Mouse (Mus musculus): Measurements from ENCODE around the gene Dctn2. TPM values are rescaled to one million over a fixed set of nuclear protein-coding genes. Genes with fewer than 3 reads are reported as not detected.
"Not testable (repeated sequence)": the region's sequence is repeated elsewhere in the genome, so short reads cannot be mapped to it uniquely, and the experiment has no call there.

Gene Dctn2
- total RNA-seq, 2 experiments from 2014 or later = 253 to 259 TPM

DNA sequence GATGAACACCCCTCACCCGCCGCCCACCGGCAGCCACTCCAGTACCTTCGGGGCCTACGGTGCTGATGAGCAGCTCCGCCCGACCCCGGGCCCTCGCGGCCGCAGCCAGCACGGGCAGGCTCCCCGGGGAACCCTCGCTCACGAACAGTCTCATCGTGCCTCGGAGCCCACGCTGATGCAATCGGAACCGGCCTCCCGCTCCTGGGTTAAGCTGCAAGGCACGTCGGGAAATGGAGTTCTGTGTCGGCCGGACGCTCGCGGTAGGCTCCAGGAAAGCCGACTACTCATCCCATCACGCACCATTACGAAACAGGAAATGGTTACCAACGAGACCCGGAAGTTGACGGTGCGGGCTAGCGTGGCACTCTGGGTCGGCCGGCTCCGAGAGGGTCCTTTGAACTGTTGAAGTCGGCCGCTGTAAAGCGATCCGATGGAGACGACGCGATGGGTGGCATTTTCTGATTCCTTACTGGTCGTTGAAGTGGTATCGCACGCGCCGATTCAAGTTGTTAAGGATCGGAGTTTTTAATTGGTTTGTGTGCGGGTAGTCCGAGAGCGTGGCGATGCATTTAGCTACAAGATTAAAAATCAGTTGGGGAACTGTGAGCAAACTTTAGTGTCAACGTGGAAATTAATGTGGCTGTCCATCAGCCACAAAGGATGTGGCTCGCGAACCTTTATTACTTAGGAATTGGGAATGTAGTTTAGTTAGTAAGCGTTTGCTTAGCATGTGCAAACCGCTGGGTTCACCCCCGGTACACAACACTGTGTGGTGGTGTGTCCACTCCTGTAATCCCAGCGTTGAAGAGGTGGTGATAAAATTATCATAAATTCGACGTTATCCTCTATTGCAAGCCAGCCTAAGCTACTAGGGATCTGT, 45.5 kb downstream of the Dctn2 start, which contains the start of gene Mars:
TSS of gene Mars (minus strand) at position 311 of the 880 bp plus-strand sequence.
- peak; percentile 94 to 98 for DNase-seq (ENCODE audit: low spot score in 2 of 2)

DNA sequence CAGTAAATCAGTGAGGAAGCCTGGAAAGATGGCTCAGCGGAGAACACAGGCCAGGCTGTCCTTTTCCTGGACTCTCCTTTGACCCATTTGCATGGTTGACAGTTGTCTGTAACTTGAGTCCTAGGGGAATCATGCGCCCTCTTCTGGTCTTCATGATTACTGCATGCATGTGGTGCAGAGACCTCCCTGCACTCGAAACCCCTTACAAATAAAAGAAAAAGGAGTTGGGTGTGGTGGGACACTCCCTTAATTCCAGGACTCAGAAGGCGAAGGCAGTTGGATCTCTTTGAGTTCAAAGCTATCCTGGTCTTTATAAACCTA, 46.1 kb downstream of the Dctn2 start:
- peak; percentile 54 to 90 for DNase-seq (ENCODE audit: low spot score in 2 of 2)

DNA sequence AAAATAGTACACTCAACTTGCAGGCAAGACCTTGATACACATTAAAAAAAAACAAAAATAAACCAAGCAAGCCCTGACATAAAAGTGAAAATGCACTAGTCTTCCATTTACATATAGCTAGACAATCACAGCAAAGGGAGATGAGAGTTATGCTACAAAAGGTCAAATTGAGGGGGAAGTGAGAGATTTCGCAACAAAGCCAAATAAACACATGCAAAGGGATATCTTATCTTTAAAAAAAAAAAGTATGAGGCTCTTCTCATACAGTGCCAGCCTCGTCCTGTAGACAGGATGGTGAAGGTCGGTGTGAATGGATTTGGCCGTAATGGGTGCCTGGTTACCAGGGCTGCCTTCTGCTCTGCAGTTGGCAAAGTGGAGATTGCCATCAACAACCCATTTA, 46.7 kb downstream of the Dctn2 start:
- DNase-seq (ENCODE audit: low spot score in 2 of 2) = no peak

GRCm38 (mm10) chr10:127313516-127313915, 47.3 kb downstream of the Dctn2 start:
- DNase-seq (ENCODE audit: low spot score in 2 of 2) = not testable (repeated sequence)

- DNase-seq (ENCODE audit: low spot score in 2 of 2) = not testable (repeated sequence)
These were observed 48.8 kb downstream of the Dctn2 start for GRCm38 (mm10) chr10:127314950-127315349.

DNA sequence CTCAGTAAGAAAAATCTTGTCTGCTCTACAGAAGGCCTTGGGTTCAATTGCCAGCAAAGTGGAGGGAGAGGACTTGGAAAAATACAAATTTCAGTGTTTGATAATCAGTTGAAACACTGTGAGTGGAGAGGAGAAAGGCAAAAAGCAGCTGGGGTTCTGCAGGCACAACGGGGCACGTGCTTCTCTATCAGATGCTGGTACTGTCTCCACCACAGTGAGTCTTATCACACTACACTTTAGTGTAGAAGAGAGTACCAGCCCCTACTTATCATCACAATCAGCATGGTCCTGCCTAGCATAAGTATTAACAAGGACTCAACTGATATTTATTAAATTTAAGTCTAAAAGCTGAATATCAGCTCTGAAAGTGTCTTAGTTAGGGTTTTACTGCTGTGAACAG, 51.1 kb downstream of the Dctn2 start:
- DNase-seq (ENCODE audit: low spot score in 2 of 2) = no peak

- no peak for DNase-seq (ENCODE audit: low spot score in 2 of 2)
These were observed 51.8 kb downstream of the Dctn2 start for GRCm38 (mm10) chr10:127318009-127318408.

DNA sequence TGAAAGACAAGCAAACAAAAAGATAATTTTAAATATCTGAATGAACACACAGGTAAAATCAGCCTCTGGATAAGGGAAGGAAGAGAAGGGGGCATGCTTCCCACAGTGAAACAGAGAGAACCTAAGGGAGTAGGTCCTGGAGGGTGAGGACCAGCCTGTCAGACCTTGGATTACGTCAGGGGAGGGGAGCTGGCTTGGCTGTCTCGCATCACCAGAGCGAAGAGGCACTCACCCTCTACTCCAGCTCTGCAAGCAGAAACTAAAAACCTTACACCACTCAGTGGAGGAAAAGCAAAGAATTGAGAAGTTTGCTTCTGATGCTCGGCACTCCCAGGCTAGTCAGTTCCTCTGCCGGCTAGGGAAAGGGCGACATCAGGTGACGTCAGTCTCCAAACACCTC, 53.8 kb downstream of the Dctn2 start:
- DNase-seq (ENCODE audit: low spot score in 2 of 2) = no peak

DNA sequence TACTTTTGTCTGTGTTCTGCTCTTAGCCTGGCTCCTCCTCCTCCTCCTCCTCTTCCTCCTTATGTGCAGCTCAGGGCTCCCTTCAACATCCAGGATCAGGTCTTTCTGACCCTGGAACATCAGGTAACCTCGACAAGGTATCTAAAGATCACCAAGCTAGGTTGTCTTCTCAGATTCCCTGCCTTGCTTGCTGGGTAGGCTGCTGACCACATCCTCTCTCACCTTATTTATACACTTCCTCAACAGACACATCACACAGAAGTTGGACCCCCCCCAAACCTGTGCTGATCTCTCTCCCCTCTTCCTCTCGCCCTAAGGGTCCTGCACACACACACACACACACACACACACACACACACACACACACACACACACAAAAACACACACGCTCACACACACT, 55.5 kb downstream of the Dctn2 start, which contains the start of gene Arhgap9:
TSS of gene Arhgap9 (plus strand) at position 344 of the 400 bp plus-strand sequence.
- DNase-seq (ENCODE audit: low spot score in 2 of 2) = no peak

- no peak for DNase-seq (ENCODE audit: low spot score in 2 of 2)
These were observed 56.0 kb downstream of the Dctn2 start for GRCm38 (mm10) chr10:127322178-127322577.

GRCm38 (mm10) chr10:127322669-127323068, 56.5 kb downstream of the Dctn2 start:
- no peak for DNase-seq (ENCODE audit: low spot score in 2 of 2)

DNA sequence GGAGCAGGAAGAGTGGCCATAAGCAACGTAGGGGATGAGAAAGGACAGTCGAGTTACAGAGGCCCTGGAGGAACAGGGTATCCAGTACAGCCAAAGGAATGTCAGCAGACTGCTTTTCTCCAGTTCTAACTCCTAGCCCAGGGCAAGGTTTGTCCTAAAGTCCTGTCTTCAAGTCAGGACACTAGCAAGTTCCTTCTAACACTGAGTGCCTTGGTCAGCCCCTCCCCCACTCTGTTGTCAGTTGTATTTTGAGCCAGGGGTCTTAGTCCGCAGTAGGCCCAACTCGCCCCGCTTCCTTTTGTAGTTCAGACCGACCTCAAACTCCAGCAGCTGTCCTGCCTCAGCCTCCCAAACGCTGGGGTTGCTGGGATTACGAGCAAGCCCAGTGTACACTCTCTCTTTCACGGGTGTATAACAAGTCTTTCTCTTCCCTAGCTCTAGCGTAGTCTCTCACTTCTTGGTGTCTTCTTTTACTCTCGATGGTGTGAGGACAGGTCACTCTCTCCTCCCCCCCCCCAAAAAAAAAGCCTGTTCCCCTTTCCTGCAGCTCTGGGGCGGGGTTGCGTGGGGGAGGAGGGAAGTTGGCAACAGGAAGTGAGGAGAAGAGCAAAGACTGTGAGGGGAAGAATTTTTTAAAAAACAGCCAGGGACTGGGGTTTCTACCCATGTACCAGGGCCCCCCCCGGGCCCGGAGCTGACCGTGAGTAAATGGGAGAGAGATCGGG, 57.1 kb downstream of the Dctn2 start:
- no peak for DNase-seq (ENCODE audit: low spot score in 2 of 2)

DNA sequence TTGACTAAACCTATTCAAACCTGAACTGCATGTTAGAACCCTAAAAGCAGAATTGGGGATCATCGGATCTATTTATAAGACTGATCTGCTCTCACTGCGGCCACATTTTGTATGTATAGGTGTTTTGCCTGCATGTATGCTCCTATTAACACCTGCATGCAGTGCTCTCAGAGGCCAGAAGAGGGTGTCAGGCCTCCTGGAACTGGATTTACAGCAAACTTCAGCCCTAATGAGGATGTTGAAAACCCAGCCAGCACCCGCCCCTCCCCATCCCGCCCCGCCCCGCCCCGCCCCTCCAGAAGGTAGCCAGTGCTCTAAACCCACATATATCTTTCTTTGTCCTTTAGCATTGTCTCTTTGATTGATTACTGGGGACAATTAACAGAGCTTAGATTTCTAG, 58.3 kb downstream of the Dctn2 start:
- no peak for DNase-seq (ENCODE audit: low spot score in 2 of 2)

DNA sequence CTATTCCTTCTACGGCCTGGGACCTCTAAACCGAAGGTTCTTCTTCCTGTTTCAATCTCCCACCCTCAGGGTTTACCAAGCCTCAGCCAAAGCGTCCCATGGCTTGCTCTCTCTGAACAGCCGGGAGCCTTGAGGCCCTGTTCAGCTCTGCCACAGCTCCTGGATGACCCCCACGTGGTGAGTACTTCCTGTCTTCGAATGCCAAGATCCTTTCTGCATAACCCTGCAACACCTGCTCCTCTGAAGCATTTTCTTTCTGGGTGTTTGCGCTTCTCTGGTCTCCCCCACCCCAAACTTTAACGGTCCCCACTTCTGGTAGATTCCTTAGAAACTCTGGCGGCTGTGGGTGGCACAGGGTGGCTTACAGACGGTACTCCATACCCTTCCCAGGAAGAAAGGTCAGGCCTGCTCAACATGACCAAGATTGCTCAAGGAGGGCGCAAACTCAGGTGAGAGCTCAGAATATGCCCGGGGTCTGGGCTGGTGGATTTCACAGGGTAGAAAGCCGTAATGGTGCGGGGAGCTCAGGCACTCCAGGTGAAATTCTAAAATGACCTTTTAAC, 59.4 kb downstream of the Dctn2 start:
- DNase-seq (ENCODE audit: low spot score in 2 of 2) = no peak

DNA sequence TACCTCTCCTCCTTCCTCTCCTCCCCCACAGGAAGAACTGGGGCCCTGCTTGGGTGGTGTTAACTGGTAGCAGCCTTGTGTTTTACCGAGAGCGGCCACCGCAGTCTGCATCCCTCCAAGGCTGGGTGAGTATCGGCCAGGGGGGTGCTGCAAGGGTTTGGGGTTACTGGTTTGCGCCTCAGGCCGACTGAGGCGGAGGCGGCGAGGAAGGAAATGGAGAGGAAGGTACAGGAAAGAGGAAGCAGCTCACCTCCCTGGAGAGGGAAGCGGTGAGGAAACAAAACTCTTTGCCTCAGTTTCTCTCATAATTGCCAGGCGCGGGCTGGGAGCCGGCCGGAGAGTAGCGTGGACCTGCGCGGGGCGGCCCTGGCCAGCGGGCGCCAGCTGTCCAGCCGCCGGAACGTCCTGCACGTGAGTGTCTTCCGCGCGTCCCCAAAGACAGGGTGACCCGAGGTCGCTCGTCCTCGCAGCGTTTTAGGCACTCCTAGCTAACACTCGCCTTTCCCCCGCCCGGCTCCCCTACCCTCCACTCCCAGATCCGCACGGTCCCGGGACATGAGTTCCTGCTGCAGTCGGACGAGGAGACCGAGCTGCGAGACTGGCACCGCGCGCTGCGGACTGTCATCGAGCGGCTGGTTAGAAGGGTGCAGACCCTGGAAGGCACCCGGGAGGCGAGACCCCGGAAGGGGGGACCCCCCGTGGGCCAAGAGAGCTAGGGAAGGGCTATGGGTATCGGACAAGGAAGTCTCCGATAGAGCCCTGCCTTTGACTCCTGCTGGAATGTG, 60.0 kb downstream of the Dctn2 start:
- no peak for DNase-seq (ENCODE audit: low spot score in 2 of 2)

- DNase-seq (ENCODE audit: low spot score in 2 of 2) = no peak
These were observed 60.7 kb downstream of the Dctn2 start for GRCm38 (mm10) chr10:127326828-127327227.

DNA sequence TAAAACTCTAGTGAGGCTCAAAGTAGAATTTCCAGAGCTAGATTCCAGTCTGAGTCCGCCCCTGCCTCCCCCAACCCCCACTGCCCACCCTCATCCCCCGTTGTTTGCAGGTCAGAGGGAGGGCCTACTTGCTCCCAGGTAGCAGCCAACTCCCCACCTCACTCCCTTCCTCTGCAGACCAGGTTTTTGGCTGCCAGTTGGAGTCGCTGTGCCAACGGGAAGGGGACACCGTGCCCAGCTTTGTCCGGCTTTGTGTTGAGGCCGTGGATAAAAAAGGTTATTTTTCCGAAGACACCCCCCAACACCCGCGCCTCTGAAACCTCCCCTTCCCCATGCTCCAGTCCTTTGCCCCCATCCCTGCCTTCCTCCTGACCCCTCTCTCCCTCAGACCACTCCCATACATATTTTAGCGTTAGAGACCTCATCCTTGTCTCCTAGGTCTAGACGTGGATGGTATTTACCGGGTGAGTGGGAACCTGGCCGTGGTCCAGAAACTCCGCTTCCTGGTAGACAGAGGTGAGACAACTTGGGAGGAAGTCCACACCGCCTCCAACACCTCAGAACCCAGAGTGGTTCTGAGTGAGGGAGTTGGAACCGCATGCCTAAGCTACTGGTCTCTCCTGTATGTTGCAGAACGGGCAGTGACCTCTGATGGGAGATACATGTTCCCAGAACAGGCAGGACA, 61.4 kb downstream of the Dctn2 start:
- no peak for DNase-seq (ENCODE audit: low spot score in 2 of 2)

DNA sequence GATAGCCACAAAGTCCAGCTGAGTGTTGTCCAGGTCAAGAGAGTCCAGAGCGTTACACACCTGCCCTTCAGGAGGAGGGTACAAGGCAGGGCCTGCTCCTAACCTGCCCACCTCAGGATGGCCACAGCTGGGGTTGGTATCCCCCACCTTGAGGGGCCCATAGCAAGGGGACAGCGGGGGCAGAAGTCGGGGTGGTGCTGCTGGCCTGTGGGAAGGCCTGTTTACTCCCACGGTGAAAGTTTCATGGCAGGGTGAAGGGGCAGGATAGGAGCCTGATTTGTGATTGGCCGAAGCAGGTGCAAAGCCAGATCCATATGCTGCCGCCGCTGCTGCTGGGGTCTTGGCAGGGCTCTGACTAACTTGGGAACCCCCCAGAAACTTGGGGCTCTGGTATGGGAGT, 64.0 kb downstream of the Dctn2 start:
- DNase-seq (ENCODE audit: low spot score in 2 of 2) = no peak

Data from layer of hippocampus, adult 18-20 months (tissue).